In genomic region chr5:122156486-122156885, GRCm38 (mm10) we compare ENCODE assay signal across 23 mouse cellular contexts. TPM values are rescaled to one million over a fixed set of nuclear protein-coding genes. Genes with fewer than 3 reads are reported as not detected.
DNase-seq lines count a peak whose midpoint lies in the region; ATAC-seq and TF ChIP-seq lines count a peak whose summit lies in the region.
"Had no signal": no experiment of that assay in that cellular context is flagged by ENCODE, and none has a peak within 500 bp of the region (broad histone marks: within the 10 kb centered on the region; RNA-seq: fewer than 3 reads in every experiment).

No protein-coding gene starts in this region.

- H3K4me1 ChIP-seq in heart, embryonic 15.5 days (replicated peaks), result peaks cover 49% of the 10 kb centered on the region
- peaks cover 56% of the 10 kb centered on the region for H3K4me1 ChIP-seq in liver, embryonic 15.5 days (replicated peaks)
- peaks cover 13% of the 10 kb centered on the region for H3K4me1 ChIP-seq in forebrain, embryonic 11.5 days (replicated peaks; ENCODE audit: control insufficient read depth, insufficient read depth, low read length)
- 0 out of 2 replicates have a peak, but pooled peaks cover 11% of the 10 kb centered on the region for H3K4me1 ChIP-seq in intestine, postnatal 0 days (replicated peaks; ENCODE audit: control insufficient read depth, insufficient read depth, low read length)

- no peak overlapping the region for H3K9ac ChIP-seq in heart, embryonic 15.5 days
- H3K9ac ChIP-seq in liver, embryonic 15.5 days, result no peak overlapping the region
- no peak overlapping the region for H3K9ac ChIP-seq in forebrain, embryonic 11.5 days (ENCODE audit: low read length)
- H3K9ac ChIP-seq in intestine, postnatal 0 days (ENCODE audit: low read depth, low read length), result no peak overlapping the region
- H3K9ac ChIP-seq: limb, embryonic 12.5 days; neural tube, embryonic 13.5 days had no signal

- no peaks in the 10 kb centered on the region for H3K36me3 ChIP-seq in heart, embryonic 15.5 days
- H3K36me3 ChIP-seq in C2C12 (ENCODE audit: control insufficient read depth, insufficient read depth), result peaks cover 15% of the 10 kb centered on the region
- H3K36me3 ChIP-seq in liver, embryonic 15.5 days (replicated peaks), result peaks cover 22% of the 10 kb centered on the region
- H3K36me3 ChIP-seq in forebrain, embryonic 11.5 days (ENCODE audit: control insufficient read depth, insufficient read depth, low read length), result no peaks in the 10 kb centered on the region; the same call in 1 of the 2 replicates
- no peaks in the 10 kb centered on the region for H3K36me3 ChIP-seq in intestine, postnatal 0 days (ENCODE audit: control insufficient read depth, insufficient read depth)

- H3K4me3 ChIP-seq in heart, embryonic 15.5 days, result 0 out of 2 replicates have a peak overlapping the region, but pooled peaks have one; percentile 91
- H3K4me3 ChIP-seq in C2C12 (ENCODE audit: insufficient read depth, poor library complexity, severe bottlenecking), result no peak overlapping the region
- 0 out of 2 replicates have a peak overlapping the region, but pooled peaks have one; percentile 84 for H3K4me3 ChIP-seq in liver, embryonic 15.5 days (replicated peaks)
- H3K4me3 ChIP-seq in forebrain, embryonic 11.5 days (ENCODE audit: low read depth, low read length), result no peak overlapping the region
- H3K4me3 ChIP-seq in intestine, postnatal 0 days (ENCODE audit: low read depth, low read length), result no peak overlapping the region

- DNase-seq in heart, adult 11 months, result no peak
- DNase-seq in NIH3T3 (ENCODE audit: low read depth), result peak; percentile 66
- no peak for DNase-seq in layer of hippocampus, adult 18-20 months (ENCODE audit: low spot score in 2 of 2)
- DNase-seq in forebrain, embryonic 11.5 days (ENCODE audit: low spot score), result no peak
- DNase-seq: adrenal gland, postnatal 36 days; cerebellum, adult 18-20 months; cerebellum, postnatal 36 days; kidney, postnatal 36 days; layer of hippocampus, adult 9-11 months; lung, adult 2 months; lung, postnatal 36 days; thymus, adult 2 months had no signal

- H3K79me2 ChIP-seq in C2C12 (ENCODE audit: control insufficient read depth, insufficient read depth), result peaks cover 33% of the 10 kb centered on the region

- peaks cover 30% of the 10 kb centered on the region for H3K79me3 ChIP-seq in C2C12 (ENCODE audit: low read depth)

- no peak overlapping the region for H3K27ac ChIP-seq in heart, embryonic 15.5 days
- no peak overlapping the region; the same call in 1 of the 2 replicates for H3K27ac ChIP-seq in liver, embryonic 15.5 days (replicated peaks)
- no peak overlapping the region for H3K27ac ChIP-seq in forebrain, embryonic 11.5 days (ENCODE audit: low read depth, low read length)
- H3K27ac ChIP-seq in intestine, postnatal 0 days (ENCODE audit: low read depth, low read length), result no peak overlapping the region
- H3K27ac ChIP-seq: forebrain, embryonic 13.5 days; limb, embryonic 12.5 days; neural tube, embryonic 13.5 days had no signal

- WGBS in heart, embryonic 15.5 days, result 65% methylated on average over 2 of the region's 2 CpGs
- WGBS in liver, embryonic 15.5 days (ENCODE audit: insufficient replicate concordance), result 61% methylated on average over 2 of the region's 2 CpGs
- WGBS in forebrain, embryonic 11.5 days, result 76% methylated on average over 2 of the region's 2 CpGs
- WGBS in intestine, postnatal 0 days, result 54% methylated on average over 2 of the region's 2 CpGs

- no peaks in the 10 kb centered on the region for H3K9me3 ChIP-seq in heart, embryonic 15.5 days (replicated peaks)
- H3K9me3 ChIP-seq in liver, embryonic 15.5 days (replicated peaks), result no peaks in the 10 kb centered on the region
- no peaks in the 10 kb centered on the region for H3K9me3 ChIP-seq in forebrain, embryonic 11.5 days (ENCODE audit: control insufficient read depth, low read length)
- H3K9me3 ChIP-seq in intestine, postnatal 0 days (ENCODE audit: control insufficient read depth), result no peaks in the 10 kb centered on the region
- H3K9me3 ChIP-seq: forebrain, embryonic 13.5 days; G1E; limb, embryonic 12.5 days; neural tube, embryonic 13.5 days had no signal

- H3ac ChIP-seq in C2C12 (ENCODE audit: control insufficient read depth, insufficient read length, low read depth), result no peak overlapping the region

- no peak for ATAC-seq in heart, embryonic 15.5 days (replicated peaks; ENCODE audit: insufficient number of reproducible peaks, insufficient read depth, low FRiP score, low read depth)
- ATAC-seq in liver, embryonic 15.5 days (ENCODE audit: insufficient read depth), result no peak
- ATAC-seq in forebrain, embryonic 11.5 days (replicated peaks; ENCODE audit: low FRiP score), result no peak
- ATAC-seq in intestine, postnatal 0 days, result no peak
- ATAC-seq: forebrain, embryonic 13.5 days had no signal

- no peak overlapping the region for H3K4me2 ChIP-seq in heart, embryonic 15.5 days
- H3K4me2 ChIP-seq in liver, embryonic 15.5 days, result no peak overlapping the region
- no peak overlapping the region for H3K4me2 ChIP-seq in forebrain, embryonic 11.5 days (ENCODE audit: low read depth, low read length, severe bottlenecking)
- H3K4me2 ChIP-seq in intestine, postnatal 0 days (replicated peaks; ENCODE audit: low read depth), result no peak overlapping the region

- no peaks in the 10 kb centered on the region for H3K27me3 ChIP-seq in heart, embryonic 15.5 days
- no peaks in the 10 kb centered on the region for H3K27me3 ChIP-seq in C2C12 (ENCODE audit: control insufficient read depth, insufficient read depth, insufficient read length)
- H3K27me3 ChIP-seq in liver, embryonic 15.5 days, result no peaks in the 10 kb centered on the region
- H3K27me3 ChIP-seq in forebrain, embryonic 11.5 days (ENCODE audit: control insufficient read depth, insufficient read depth, low read length), result no peaks in the 10 kb centered on the region
- H3K27me3 ChIP-seq in intestine, postnatal 0 days (replicated peaks; ENCODE audit: control insufficient read depth, insufficient read depth, low read length), result no peaks in the 10 kb centered on the region
- H3K27me3 ChIP-seq: forebrain, embryonic 13.5 days; limb, embryonic 12.5 days; neural tube, embryonic 13.5 days had no signal

- no peak for TF ChIP-seq CTCF in C2C12 (IDR thresholded peaks at IDR 0.05; ENCODE audit: control insufficient read depth, insufficient read depth, insufficient read length)
- TF ChIP-seq CTCF in intestine, postnatal 0 days (IDR thresholded peaks at IDR 0.05; ENCODE audit: low read depth), result no peak

TF ChIP-seq in C2C12, 6 proteins besides CTCF, POLR2A, EP300 and RAD21:
- TF ChIP-seq USF1 (IDR thresholded peaks at IDR 0.05; ENCODE audit: low read depth), result no peak
- peak; percentile 88 for TF ChIP-seq CEBPB (IDR thresholded peaks at IDR 0.05; ENCODE audit: low read depth)

RNA-seq across cellular contexts. Expression of gene Ppp1cc, which starts 1.6 kb away (rescaled TPM):
- polyA plus RNA-seq in heart, embryonic 15.5 days (2015; fragmentation: Nextera tagmentation; extraction: Ambion mirVana), result 198 and 233 TPM in 2 replicates
- polyA plus RNA-seq in C2C12 (2012; fragmentation: generic; extraction: Trizol), result 183 TPM
- 142 and 147 TPM in 2 replicates for polyA plus RNA-seq in liver, embryonic 15.5 days (2015; fragmentation: Nextera tagmentation; extraction: Ambion mirVana)
- total RNA-seq in layer of hippocampus, adult 18-20 months (2021), result 100 to 1,000 TPM; 189 to 219 TPM
- polyA plus RNA-seq in forebrain, embryonic 11.5 days (2014; fragmentation: Nextera tagmentation; extraction: Ambion mirVana), result 364 and 378 TPM in 2 replicates
- 138 and 144 TPM in 2 replicates for polyA plus RNA-seq in intestine, postnatal 0 days (2015; fragmentation: Nextera tagmentation; extraction: Ambion mirVana)

RNA-seq across cellular contexts. Expression of gene Ccdc63, which starts 15.9 kb away (rescaled TPM):
- polyA plus RNA-seq in heart, embryonic 15.5 days (2015; fragmentation: Nextera tagmentation; extraction: Ambion mirVana), result 0.16 and 0.42 TPM in 2 replicates
- not detected for polyA plus RNA-seq in C2C12 (2012; fragmentation: generic; extraction: Trizol)
- 0.10 and 0.12 TPM in 2 replicates for polyA plus RNA-seq in liver, embryonic 15.5 days (2015; fragmentation: Nextera tagmentation; extraction: Ambion mirVana)
- 1 to 10 TPM in 1 of 2 experiments, under 1 TPM in 1; 0.68 to 1.0 TPM for total RNA-seq in layer of hippocampus, adult 18-20 months (2021)
- polyA plus RNA-seq in forebrain, embryonic 11.5 days (2014; fragmentation: Nextera tagmentation; extraction: Ambion mirVana), result not detected in 2 replicates
- polyA plus RNA-seq in intestine, postnatal 0 days (2015; fragmentation: Nextera tagmentation; extraction: Ambion mirVana), result not detected in 2 replicates
- total RNA-seq: adrenal gland, postnatal 36 days had no signal
- polyA plus RNA-seq: forebrain, embryonic 13.5 days; G1E; limb, embryonic 12.5 days; stomach, embryonic 14.5 days had no signal

RNA-seq across cellular contexts. Expression of gene Hvcn1, which starts 50.1 kb away (rescaled TPM):
- polyA plus RNA-seq in heart, embryonic 15.5 days (2015; fragmentation: Nextera tagmentation; extraction: Ambion mirVana), result 2.6 and 4.1 TPM in 2 replicates
- polyA plus RNA-seq in C2C12 (2012; fragmentation: generic; extraction: Trizol), result 0.02 TPM
- 4.6 and 5.1 TPM in 2 replicates for polyA plus RNA-seq in liver, embryonic 15.5 days (2015; fragmentation: Nextera tagmentation; extraction: Ambion mirVana)
- 1 to 10 TPM; 2.4 to 3.1 TPM for total RNA-seq in layer of hippocampus, adult 18-20 months (2021)
- 8.6 and 11.1 TPM in 2 replicates for polyA plus RNA-seq in forebrain, embryonic 11.5 days (2014; fragmentation: Nextera tagmentation; extraction: Ambion mirVana)
- polyA plus RNA-seq in intestine, postnatal 0 days (2015; fragmentation: Nextera tagmentation; extraction: Ambion mirVana), result 3.6 TPM in 2 replicates

RNA-seq across cellular contexts. Expression of gene Myl2, which starts 55.7 kb away (rescaled TPM):
- polyA plus RNA-seq in heart, embryonic 15.5 days (2015; fragmentation: Nextera tagmentation; extraction: Ambion mirVana), result 7,334 and 9,932 TPM in 2 replicates
- polyA plus RNA-seq in C2C12 (2012; fragmentation: generic; extraction: Trizol), result not detected
- 3.9 and 4.2 TPM in 2 replicates for polyA plus RNA-seq in liver, embryonic 15.5 days (2015; fragmentation: Nextera tagmentation; extraction: Ambion mirVana)
- 1 to 10 TPM; 1.1 to 2.2 TPM for total RNA-seq in layer of hippocampus, adult 18-20 months (2021)
- not detected in 2 replicates for polyA plus RNA-seq in forebrain, embryonic 11.5 days (2014; fragmentation: Nextera tagmentation; extraction: Ambion mirVana)
- polyA plus RNA-seq in intestine, postnatal 0 days (2015; fragmentation: Nextera tagmentation; extraction: Ambion mirVana), result not detected in 2 replicates
- total RNA-seq: G1E; granulocyte monocyte progenitor cell, adult 5-6 weeks; hematopoietic stem cell, adult 5-6 weeks had no signal
- polyA plus RNA-seq: G1E had no signal

Comparison
In these comparisons a context has a peak if more than half of its experiments do, and no peak if none do; other contexts are left out.
1. H3K4me3 ChIP-seq: peak in heart, embryonic 15.5 days (single experiment) and liver, embryonic 15.5 days (single experiment); none in C2C12 (single experiment), forebrain, embryonic 11.5 days (single experiment) and intestine, postnatal 0 days (single experiment).